Mouse (Mus musculus): Measurements from ENCODE around the gene Dnm1. TPM values are rescaled to one million over a fixed set of nuclear protein-coding genes. Genes with fewer than 3 reads are reported as not detected.

Dnm1 gene
- polyA plus RNA-seq, 1 experiment from 2014 or later = 31.9 TPM

- peaks cover 22% of the 10 kb centered on the region for H3K4me1 ChIP-seq
- peak within 1 kb of the TSS; percentile 88 for H3K4me3 ChIP-seq
- under 1% methylated on average over 23 of the region's 23 CpGs for WGBS
- no peak for ATAC-seq (ENCODE audit: insufficient number of reproducible peaks, insufficient read depth, low FRiP score, low TSS enrichment, low read depth)
- peak within 1 kb of the TSS; percentile 86 for H3K4me2 ChIP-seq
- no peaks in the 10 kb centered on the region for H3K9me3 ChIP-seq
- peaks cover 32% of the 10 kb centered on the region for H3K36me3 ChIP-seq
- H3K27ac ChIP-seq = peak within 1 kb of the TSS; percentile 79
- no peaks in the 10 kb centered on the region for H3K27me3 ChIP-seq
- peak within 1 kb of the TSS; percentile 94 for H3K9ac ChIP-seq
Measured at GRCm38 (mm10) chr2:32287334-32287840, 65.8 kb downstream of the Dnm1 start, which contains the start of gene Golga2. Gene Golga2 (plus strand): TSS chr2:32287384.

DNA sequence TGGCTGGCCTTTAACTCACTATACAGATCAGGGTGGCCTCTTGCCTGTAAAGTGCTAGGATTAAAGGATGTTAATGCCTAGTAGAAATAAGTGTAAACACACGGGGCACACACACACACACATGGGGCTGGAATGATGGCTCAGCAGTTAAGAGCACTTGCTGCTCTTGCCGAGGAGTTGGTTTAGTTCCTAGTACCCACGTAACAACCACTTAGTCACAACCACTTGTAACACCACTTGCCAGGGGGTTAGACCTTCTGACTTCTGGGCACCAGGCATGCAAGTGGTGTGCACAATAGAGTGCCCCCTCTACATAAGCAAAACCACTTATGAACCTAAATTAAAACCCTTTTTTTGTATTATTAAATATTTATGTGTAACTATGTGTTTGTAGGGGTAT lies 69.2 kb downstream of the Dnm1 start:
- Histone ChIP-seq H3K4me3 (no peak overlapping the region), H3K9ac (no peak overlapping the region), H3K36me3 (peaks cover 60% of the 10 kb centered on the region), H3K4me2 (no peak overlapping the region), H3K4me1 (peaks cover 12% of the 10 kb centered on the region), H3K27ac (no peak overlapping the region), H3K27me3 (no peaks in the 10 kb centered on the region), H3K9me3 (no peaks in the 10 kb centered on the region)
- 91% methylated on average over 3 of the region's 3 CpGs for WGBS
- no peak for ATAC-seq (ENCODE audit: insufficient number of reproducible peaks, insufficient read depth, low FRiP score, low TSS enrichment, low read depth)

GRCm38 (mm10) chr2:32282727-32283126 lies 70.4 kb downstream of the Dnm1 start:
- Histone ChIP-seq H3K4me1 (peaks cover 8% of the 10 kb centered on the region), H3K4me2 (no peak overlapping the region), H3K27ac (no peak overlapping the region), H3K9me3 (no peaks in the 10 kb centered on the region), H3K36me3 (peaks cover 72% of the 10 kb centered on the region), H3K9ac (no peak overlapping the region), H3K4me3 (no peak overlapping the region), H3K27me3 (no peaks in the 10 kb centered on the region)
- 93% methylated on average over 1 of the region's 1 CpGs for WGBS
- no peak for ATAC-seq (ENCODE audit: insufficient number of reproducible peaks, insufficient read depth, low FRiP score, low TSS enrichment, low read depth)

GRCm38 (mm10) chr2:32282289-32282688 lies 70.8 kb downstream of the Dnm1 start:
- Histone ChIP-seq H3K9me3 (no peaks in the 10 kb centered on the region), H3K27me3 (no peaks in the 10 kb centered on the region), H3K36me3 (peaks cover 77% of the 10 kb centered on the region), H3K27ac (no peak overlapping the region), H3K9ac (no peak overlapping the region), H3K4me2 (no peak overlapping the region), H3K4me1 (peaks cover 8% of the 10 kb centered on the region), H3K4me3 (no peak overlapping the region)
- WGBS = 86% methylated on average over 2 of the region's 2 CpGs
- ATAC-seq (ENCODE audit: insufficient number of reproducible peaks, insufficient read depth, low FRiP score, low TSS enrichment, low read depth) = no peak

- no peak overlapping the region for H3K4me2 ChIP-seq
- no peaks in the 10 kb centered on the region for H3K9me3 ChIP-seq
- no peak overlapping the region for H3K27ac ChIP-seq
- no peaks in the 10 kb centered on the region for H3K4me1 ChIP-seq
- WGBS = 80% methylated on average over 3 of the region's 3 CpGs
- no peak for ATAC-seq (ENCODE audit: insufficient number of reproducible peaks, insufficient read depth, low FRiP score, low TSS enrichment, low read depth)
- no peak overlapping the region for H3K9ac ChIP-seq
- H3K27me3 ChIP-seq = no peaks in the 10 kb centered on the region
- peaks cover 42% of the 10 kb centered on the region for H3K36me3 ChIP-seq
- no peak overlapping the region for H3K4me3 ChIP-seq
Measured at GRCm38 (mm10) chr2:32275823-32276222, 77.3 kb downstream of the Dnm1 start.

- no peak for ATAC-seq (ENCODE audit: insufficient number of reproducible peaks, insufficient read depth, low FRiP score, low TSS enrichment, low read depth)
- Histone ChIP-seq H3K4me3 (peak overlapping the region; percentile 90), H3K9me3 (no peaks in the 10 kb centered on the region), H3K4me2 (peak overlapping the region; percentile 83; the same call in 1 of the 2 replicates), H3K9ac (no peak overlapping the region), H3K27me3 (no peaks in the 10 kb centered on the region), H3K36me3 (peaks cover 29% of the 10 kb centered on the region), H3K4me1 (peaks cover 14% of the 10 kb centered on the region), H3K27ac (no peak overlapping the region)
- 33% methylated on average over 4 of the region's 4 CpGs for WGBS
Measured at GRCm38 (mm10) chr2:32260635-32261034, 92.5 kb downstream of the Dnm1 start.

DNA sequence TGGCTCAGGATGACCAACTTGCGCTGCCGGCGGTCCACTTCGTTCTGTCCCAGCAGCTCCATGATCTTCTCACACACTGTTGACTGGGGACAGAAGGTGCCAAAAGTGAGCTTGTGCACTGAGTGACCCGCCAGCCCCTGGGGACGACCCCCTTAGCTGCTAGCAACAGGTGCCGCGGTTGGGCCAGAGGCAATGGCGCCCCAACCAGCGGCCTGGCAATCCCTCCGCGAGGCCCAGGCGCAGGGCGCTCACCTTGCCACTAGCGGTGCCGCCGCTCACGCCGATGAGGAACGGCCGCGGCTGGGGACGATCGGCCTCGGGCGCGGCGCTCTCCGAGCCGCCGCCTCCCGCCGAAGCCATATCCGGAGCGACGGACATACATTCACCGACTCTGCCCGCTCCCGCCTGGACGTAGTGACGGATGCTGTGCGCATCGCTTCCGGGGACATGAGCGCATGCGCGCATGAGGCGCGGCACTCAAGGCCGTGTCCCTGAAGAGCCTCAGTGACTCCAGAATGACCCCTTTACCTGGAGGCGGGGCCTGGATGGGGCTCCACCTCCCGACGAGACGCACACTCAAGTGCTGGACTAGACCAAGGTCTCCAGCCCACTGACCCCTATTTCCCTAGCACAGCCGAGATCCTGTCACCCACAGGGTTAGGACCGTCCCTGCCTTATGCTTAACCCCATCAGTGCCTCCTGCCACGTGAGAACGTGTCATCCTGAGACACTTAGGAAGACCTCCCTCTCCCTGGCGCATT lies 93.3 kb downstream of the Dnm1 start, which contains the start of gene Uck1:
TSS of gene Uck1 (minus strand) at position 503 of the 761 bp plus-strand sequence.
- H3K27ac ChIP-seq = peak within 1 kb of the TSS; percentile 39; the same call in 1 of the 2 replicates
- H3K9me3 ChIP-seq = no peaks in the 10 kb centered on the region
- peak within 1 kb of the TSS; percentile 90 for H3K9ac ChIP-seq
- peak within 1 kb of the TSS; percentile 90 for H3K4me3 ChIP-seq
- peaks cover 14% of the 10 kb centered on the region for H3K4me1 ChIP-seq
- H3K27me3 ChIP-seq = no peaks in the 10 kb centered on the region
- ATAC-seq (ENCODE audit: insufficient number of reproducible peaks, insufficient read depth, low FRiP score, low TSS enrichment, low read depth) = peak; percentile 66
- 1% methylated on average over 59 of the region's 59 CpGs for WGBS
- peak within 1 kb of the TSS; percentile 83 for H3K4me2 ChIP-seq
- H3K36me3 ChIP-seq = peaks cover 32% of the 10 kb centered on the region

GRCm38 (mm10) chr2:32258887-32259533 lies 94.1 kb downstream of the Dnm1 start:
- Histone ChIP-seq H3K9me3 (no peaks in the 10 kb centered on the region), H3K4me2 (peak overlapping the region; percentile 83), H3K4me3 (peak overlapping the region; percentile 90), H3K4me1 (peaks cover 14% of the 10 kb centered on the region), H3K27me3 (no peaks in the 10 kb centered on the region), H3K9ac (peak overlapping the region; percentile 90), H3K27ac (peak overlapping the region; percentile 39; the same call in 1 of the 2 replicates), H3K36me3 (peaks cover 40% of the 10 kb centered on the region)
- no peak for ATAC-seq (ENCODE audit: insufficient number of reproducible peaks, insufficient read depth, low FRiP score, low TSS enrichment, low read depth)
- 61% methylated on average over 6 of the region's 6 CpGs for WGBS

Small RNA genes lying within 50 kb of the gene (microRNA-seq; reads per million reads assigned to microRNA genes)
- gene Gm23363 (0.74 reads per million), gene Mir199b (2,430 reads per million, percentile 84 among the genes with 10 or more reads in this experiment)

Other genes starting within 250 kb of the Dnm1 start
- gene Prrc2b, start 202.3 kb downstream of the Dnm1 start, polyA plus RNA-seq (2015; fragmentation: Nextera tagmentation; extraction: Ambion mirVana) = 44.8 and 57.7 TPM in 2 replicates
- gene Pomt1, start 116.7 kb downstream of the Dnm1 start, polyA plus RNA-seq (2015; fragmentation: Nextera tagmentation; extraction: Ambion mirVana) = 25.1 and 31.3 TPM in 2 replicates
- gene Uck1, start 93.2 kb downstream of the Dnm1 start, polyA plus RNA-seq (2015; fragmentation: Nextera tagmentation; extraction: Ambion mirVana) = 68.9 and 69.4 TPM in 2 replicates
- 25.6 and 31.2 TPM in 2 replicates for gene Golga2, start 66.0 kb downstream of the Dnm1 start, polyA plus RNA-seq (2015; fragmentation: Nextera tagmentation; extraction: Ambion mirVana)
- gene Swi5, start 65.3 kb downstream of the Dnm1 start, polyA plus RNA-seq (2015; fragmentation: Nextera tagmentation; extraction: Ambion mirVana) = 497 and 538 TPM in 2 replicates
- gene Ciz1, start 1.0 kb downstream of the Dnm1 start, polyA plus RNA-seq (2015; fragmentation: Nextera tagmentation; extraction: Ambion mirVana) = 48.6 and 54.2 TPM in 2 replicates
- gene 1110008P14Rik, start 28.6 kb upstream of the Dnm1 start, polyA plus RNA-seq (2015; fragmentation: Nextera tagmentation; extraction: Ambion mirVana) = 44.1 and 47.8 TPM in 2 replicates
- gene Lcn2, start 34.9 kb upstream of the Dnm1 start, polyA plus RNA-seq (2015; fragmentation: Nextera tagmentation; extraction: Ambion mirVana) = 0.22 and 1.5 TPM in 2 replicates
- gene Ptges2, start 42.6 kb upstream of the Dnm1 start, polyA plus RNA-seq (2015; fragmentation: Nextera tagmentation; extraction: Ambion mirVana) = 30.0 and 30.4 TPM in 2 replicates
- 6.3 and 6.5 TPM in 2 replicates for gene Naif1, start 97.1 kb upstream of the Dnm1 start, polyA plus RNA-seq (2015; fragmentation: Nextera tagmentation; extraction: Ambion mirVana)
- 23.5 and 24.6 TPM in 2 replicates for gene Slc25a25, start 98.1 kb upstream of the Dnm1 start, polyA plus RNA-seq (2015; fragmentation: Nextera tagmentation; extraction: Ambion mirVana)
- 12.3 and 15.5 TPM in 2 replicates for gene Fam102a, start 182.0 kb upstream of the Dnm1 start, polyA plus RNA-seq (2015; fragmentation: Nextera tagmentation; extraction: Ambion mirVana)
- gene Dpm2, start 217.5 kb upstream of the Dnm1 start, polyA plus RNA-seq (2015; fragmentation: Nextera tagmentation; extraction: Ambion mirVana) = 112 and 116 TPM in 2 replicates
- gene Pip5kl1, start 221.5 kb upstream of the Dnm1 start, polyA plus RNA-seq (2015; fragmentation: Nextera tagmentation; extraction: Ambion mirVana) = 0.92 and 1.1 TPM in 2 replicates
- gene 9430097D07Rik, start 222.3 kb upstream of the Dnm1 start, polyA plus RNA-seq (2015; fragmentation: Nextera tagmentation; extraction: Ambion mirVana) = 0.18 TPM in 1 of 2 replicates, not detected in the other
- gene St6galnac4, start 233.8 kb upstream of the Dnm1 start, polyA plus RNA-seq (2015; fragmentation: Nextera tagmentation; extraction: Ambion mirVana) = 33.1 and 34.7 TPM in 2 replicates
- gene St6galnac6, start 246.4 kb upstream of the Dnm1 start, polyA plus RNA-seq (2015; fragmentation: Nextera tagmentation; extraction: Ambion mirVana) = 29.9 and 35.1 TPM in 2 replicates

Data from embryonic facial prominence, embryonic 13.5 days (tissue).